15 mouse cellular contexts compared by ENCODE assay signal in the genomic region with DNA sequence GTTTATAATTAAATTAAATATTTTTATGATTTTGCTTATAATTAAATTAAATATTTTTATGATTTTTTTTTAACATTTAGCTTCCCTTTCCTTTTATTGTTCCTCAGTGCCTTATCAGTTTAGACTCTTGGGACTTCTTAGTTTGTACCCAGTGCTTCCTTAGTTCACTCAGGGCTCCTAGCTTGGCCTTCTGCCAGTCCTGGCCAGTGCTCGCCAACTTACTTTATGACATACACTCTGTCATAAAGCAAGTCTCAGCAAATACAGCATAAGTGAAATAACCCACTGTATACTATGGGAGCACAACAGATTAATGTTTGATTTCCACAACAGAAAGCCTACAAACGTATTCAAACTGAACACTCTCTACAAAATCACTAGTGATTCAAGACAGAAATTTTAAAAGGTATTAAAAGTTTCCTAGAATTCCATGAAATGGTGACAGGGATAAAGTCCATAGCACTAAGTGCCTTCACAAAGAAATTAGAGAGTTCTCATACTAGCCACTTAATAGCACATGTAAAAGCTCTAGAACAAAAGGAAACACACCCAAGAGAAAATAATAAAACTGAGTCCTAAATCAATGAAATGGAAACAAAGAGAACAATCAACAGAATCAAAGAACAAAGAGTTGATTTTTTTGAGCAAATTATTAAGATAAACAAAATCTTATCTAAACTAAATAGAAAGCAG.
DNase-seq lines count a peak whose midpoint lies in the region; ATAC-seq and TF ChIP-seq lines count a peak whose summit lies in the region.
"Had no signal": no experiment of that assay in that cellular context is flagged by ENCODE, and none has a peak within 500 bp of the region (broad histone marks: within the 10 kb centered on the region; RNA-seq: fewer than 3 reads in every experiment).

No protein-coding gene starts in this region.

- H3K4me2 ChIP-seq in kidney, embryonic 16.5 days (replicated peaks; ENCODE audit: low read depth, low read length), result no peak overlapping the region
- H3K4me2 ChIP-seq in intestine, postnatal 0 days (replicated peaks; ENCODE audit: low read depth), result no peak overlapping the region
- no peak overlapping the region for H3K4me2 ChIP-seq in neural tube, embryonic 15.5 days
- H3K4me2 ChIP-seq: forebrain, embryonic 13.5 days; heart, embryonic 12.5 days; limb, embryonic 15.5 days; lung, embryonic 15.5 days had no signal

- no peak overlapping the region for H3K4me3 ChIP-seq in kidney, embryonic 16.5 days (ENCODE audit: low read length)
- no peak overlapping the region for H3K4me3 ChIP-seq in intestine, postnatal 0 days (ENCODE audit: low read depth, low read length)
- H3K4me3 ChIP-seq in neural tube, embryonic 15.5 days (replicated peaks), result no peak overlapping the region
- H3K4me3 ChIP-seq: embryonic facial prominence, embryonic 10.5 days; forebrain, embryonic 13.5 days; heart, embryonic 12.5 days; limb, embryonic 15.5 days; lung, embryonic 15.5 days had no signal

- no peak overlapping the region for H3K9ac ChIP-seq in kidney, embryonic 16.5 days (replicated peaks; ENCODE audit: low read length)
- H3K9ac ChIP-seq in intestine, postnatal 0 days (ENCODE audit: low read depth, low read length), result no peak overlapping the region
- no peak overlapping the region for H3K9ac ChIP-seq in neural tube, embryonic 15.5 days (replicated peaks)
- H3K9ac ChIP-seq: forebrain, embryonic 13.5 days; heart, embryonic 12.5 days; limb, embryonic 15.5 days; lung, embryonic 15.5 days had no signal

- H3K27me3 ChIP-seq in kidney, embryonic 16.5 days (ENCODE audit: insufficient read depth, low read length), result no peaks in the 10 kb centered on the region
- no peaks in the 10 kb centered on the region for H3K27me3 ChIP-seq in intestine, postnatal 0 days (replicated peaks; ENCODE audit: control insufficient read depth, insufficient read depth, low read length)
- no peaks in the 10 kb centered on the region for H3K27me3 ChIP-seq in neural tube, embryonic 15.5 days (replicated peaks)
- H3K27me3 ChIP-seq: forebrain, embryonic 13.5 days; heart, embryonic 12.5 days; limb, embryonic 15.5 days; lung, embryonic 15.5 days had no signal

- no peaks in the 10 kb centered on the region for H3K9me3 ChIP-seq in kidney, embryonic 16.5 days (ENCODE audit: low read length)
- H3K9me3 ChIP-seq in intestine, postnatal 0 days (ENCODE audit: control insufficient read depth), result no peaks in the 10 kb centered on the region
- H3K9me3 ChIP-seq in neural tube, embryonic 15.5 days (replicated peaks), result no peaks in the 10 kb centered on the region
- H3K9me3 ChIP-seq: embryonic facial prominence, embryonic 10.5 days; forebrain, embryonic 13.5 days; heart, embryonic 12.5 days; limb, embryonic 15.5 days; lung, embryonic 15.5 days had no signal

- 62% methylated on average over 2 of the region's 2 CpGs for WGBS in kidney, embryonic 16.5 days
- WGBS in intestine, postnatal 0 days, result 24% methylated on average over 2 of the region's 2 CpGs
- 70% methylated on average over 2 of the region's 2 CpGs for WGBS in neural tube, embryonic 15.5 days

- ATAC-seq in kidney, embryonic 16.5 days (ENCODE audit: low FRiP score, low TSS enrichment), result no peak
- peak; percentile 91 for ATAC-seq in intestine, postnatal 0 days
- ATAC-seq in neural tube, embryonic 15.5 days (ENCODE audit: low FRiP score), result no peak
- ATAC-seq: forebrain, embryonic 13.5 days had no signal

- no peaks in the 10 kb centered on the region for H3K36me3 ChIP-seq in kidney, embryonic 16.5 days (ENCODE audit: insufficient read depth, low read length)
- no peaks in the 10 kb centered on the region for H3K36me3 ChIP-seq in intestine, postnatal 0 days (ENCODE audit: control insufficient read depth, insufficient read depth)
- no peaks in the 10 kb centered on the region for H3K36me3 ChIP-seq in neural tube, embryonic 15.5 days
- H3K36me3 ChIP-seq: embryonic facial prominence, embryonic 10.5 days; heart, embryonic 12.5 days; limb, embryonic 15.5 days; lung, embryonic 15.5 days had no signal

- no peak overlapping the region for H3K27ac ChIP-seq in kidney, embryonic 16.5 days (ENCODE audit: low read length)
- no peak overlapping the region for H3K27ac ChIP-seq in intestine, postnatal 0 days (ENCODE audit: low read depth, low read length)
- H3K27ac ChIP-seq in neural tube, embryonic 15.5 days (replicated peaks), result no peak overlapping the region
- H3K27ac ChIP-seq: embryonic facial prominence, embryonic 10.5 days; forebrain, embryonic 13.5 days; kidney, postnatal 0 days; limb, embryonic 15.5 days; lung, embryonic 15.5 days had no signal

- H3K4me1 ChIP-seq in kidney, embryonic 16.5 days (ENCODE audit: insufficient read depth, low read length), result no peaks in the 10 kb centered on the region
- 0 out of 2 replicates have a peak, but pooled peaks cover 2% of the 10 kb centered on the region for H3K4me1 ChIP-seq in intestine, postnatal 0 days (replicated peaks; ENCODE audit: control insufficient read depth, insufficient read depth, low read length)
- H3K4me1 ChIP-seq in neural tube, embryonic 15.5 days, result no peaks in the 10 kb centered on the region
- H3K4me1 ChIP-seq: embryonic facial prominence, embryonic 10.5 days; forebrain, embryonic 13.5 days; heart, embryonic 12.5 days; limb, embryonic 15.5 days; lung, embryonic 15.5 days had no signal

- DNase-seq in cerebellum, adult 18-20 months, result peak; percentile 6 to 22
- DNase-seq in cerebellum, adult 9-10 months, result no peak
- DNase-seq in kidney, adult 9 months, result peak; percentile 3
- DNase-seq in lung, postnatal 10 days, result peak; percentile 18
- no peak for DNase-seq in lung, postnatal 25 days (ENCODE audit: low spot score)
- DNase-seq: right cerebral cortex, adult 18-20 months had no signal

- no peak for TF ChIP-seq CTCF in intestine, postnatal 0 days (IDR thresholded peaks at IDR 0.05; ENCODE audit: low read depth)

Comparison
In these comparisons a context has a peak if more than half of its experiments do, and no peak if none do; other contexts are left out.
1. DNase-seq: peak in cerebellum, adult 18-20 months (2 of 2), kidney, adult 9 months (single experiment) and lung, postnatal 10 days (single experiment); none in cerebellum, adult 9-10 months (single experiment) and lung, postnatal 25 days (single experiment).